Mouse (Mus musculus) liver, adult 2 months (tissue): ENCODE results near the gene Ptprn2.

Experiments
- CTCF ChIP-seq: fragments of 200-500 bp; IDR thresholded peaks from 2 replicates; pipeline ENCODE4 v1.5.1; 2011; ENCODE audit warnings: low read depth, low read length, control low read depth
- POLR2A ChIP-seq: fragments of 200-500 bp; IDR thresholded peaks from 2 replicates; pipeline ENCODE4 v1.6.1; 2011; ENCODE audit warnings: low read length, control low read depth; ENCODE audit not compliant: insufficient read depth; ENCODE audit errors: extremely low read depth

DNA sequence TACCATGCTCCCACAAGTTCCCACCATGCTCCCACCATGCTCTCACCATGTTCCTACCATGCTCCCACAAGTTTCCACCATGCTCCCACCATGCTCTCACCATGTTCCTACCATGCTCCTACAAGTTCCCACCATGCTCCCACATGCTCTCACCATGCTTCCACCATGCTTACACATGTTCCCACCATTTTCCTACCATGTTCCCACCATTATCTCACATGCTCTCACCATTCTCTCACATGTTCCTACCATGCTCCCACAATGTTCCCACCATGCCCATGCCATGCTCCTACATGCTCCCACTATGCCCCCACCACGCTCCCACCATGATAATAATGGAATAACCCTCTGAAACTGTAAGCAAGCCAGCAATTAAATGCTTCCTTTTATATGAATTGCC lies 495.8 kb downstream of the Ptprn2 start:
- no peak for TF ChIP-seq CTCF
- no peak for TF ChIP-seq POLR2A
